Mouse (Mus musculus) E14TG2a.4 (cell line): ENCODE measurements around the gene Abhd10.

Experiments used
- CTCF ChIP-seq: conservative IDR thresholded peaks from 2 replicates; pipeline ENCODE4 v1.5.1; 2014; ENCODE audit warnings: low read length
- POU5F1 ChIP-seq: IDR thresholded peaks from 2 replicates; pipeline ENCODE4 v1.6.1; 2014; ENCODE audit warnings: low read length, borderline replicate concordance

DNA sequence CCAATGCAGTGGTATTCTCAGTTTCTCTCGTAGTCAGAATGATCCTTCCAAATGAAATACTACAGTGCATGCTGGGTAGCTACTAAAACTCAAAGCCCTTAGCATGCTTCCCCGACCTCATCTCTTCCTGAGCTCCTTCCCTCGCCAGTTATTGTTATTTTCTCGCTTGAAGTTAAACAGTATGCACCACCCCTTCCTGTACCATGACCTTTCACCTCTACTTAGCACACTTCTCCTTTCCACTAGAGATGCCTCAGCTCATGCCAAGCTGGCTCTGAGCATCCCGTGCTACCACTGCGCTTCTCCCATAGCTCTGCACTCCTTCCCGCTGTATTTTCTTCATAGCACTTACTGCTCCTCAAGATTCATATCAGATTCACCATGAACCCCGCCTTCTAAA, 4.9 kb downstream of the Abhd10 start:
- TF ChIP-seq CTCF (no peak), POU5F1 (no peak)
